Mouse (Mus musculus): ENCODE measurements around the gene D3Ertd751e.

Gene D3Ertd751e

DNA sequence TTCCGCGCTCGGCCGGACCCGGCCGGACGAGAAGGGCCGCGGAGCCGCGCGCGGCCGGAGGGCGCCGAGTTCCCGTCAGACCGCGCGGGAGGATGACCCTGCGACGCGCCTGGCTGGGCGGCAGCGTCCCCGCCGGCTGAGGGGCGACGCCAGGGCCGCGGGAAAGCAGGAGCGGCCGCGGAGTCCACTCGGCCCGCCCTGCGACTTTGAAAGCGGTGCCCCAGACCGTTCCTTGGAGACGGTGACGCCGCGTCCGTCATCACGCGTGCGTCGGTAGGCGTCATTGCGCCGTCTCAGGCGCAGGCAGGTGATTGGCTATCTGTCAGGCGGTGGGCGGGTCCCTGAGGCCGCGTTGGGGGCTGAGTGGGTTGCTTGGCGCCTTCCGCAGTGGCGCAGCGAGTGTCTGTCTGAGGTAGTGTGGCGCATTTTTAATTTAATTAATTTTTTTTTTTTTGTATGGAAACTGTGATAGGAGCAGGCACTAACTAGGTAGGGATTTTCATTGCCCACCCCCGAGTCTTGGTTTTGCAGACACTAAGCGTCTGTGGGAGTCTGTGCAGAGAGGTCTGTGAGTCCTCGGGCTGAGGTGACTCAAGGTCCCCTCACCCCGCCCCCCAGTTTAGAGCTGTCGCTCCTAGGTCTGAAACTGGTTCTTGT lies at the start of gene D3Ertd751e, which contains the start of gene Sclt1:
D3Ertd751e (plus strand) TSS at position 334 of the 657 bp plus-strand sequence.
Sclt1 (minus strand) TSS at position 237 of the 657 bp plus-strand sequence.
- DNase-seq (ENCODE audit: low spot score in 2 of 2): peak; percentile 91 to 97

DNA sequence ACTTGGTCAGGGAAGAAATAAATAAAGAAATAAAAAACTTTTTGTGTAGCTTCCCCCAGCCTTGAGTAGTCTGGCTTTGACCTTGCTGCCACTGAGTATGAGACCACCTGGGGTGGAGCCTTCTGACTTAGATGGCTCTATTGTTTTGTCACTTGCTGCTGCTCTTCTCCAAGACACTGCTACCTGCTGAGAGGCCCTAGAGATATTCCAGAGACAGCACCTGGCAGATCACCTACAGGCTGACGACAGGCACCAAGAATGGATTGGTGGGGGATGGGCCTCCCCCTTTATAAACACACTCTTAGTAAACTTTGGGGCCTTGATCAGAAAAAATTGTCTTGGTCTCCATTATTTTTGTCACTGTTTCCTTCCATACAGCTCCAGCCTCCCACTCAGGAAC lies 46.7 kb upstream of the D3Ertd751e start:
- DNase-seq (ENCODE audit: low spot score in 2 of 2): no peak

DNA sequence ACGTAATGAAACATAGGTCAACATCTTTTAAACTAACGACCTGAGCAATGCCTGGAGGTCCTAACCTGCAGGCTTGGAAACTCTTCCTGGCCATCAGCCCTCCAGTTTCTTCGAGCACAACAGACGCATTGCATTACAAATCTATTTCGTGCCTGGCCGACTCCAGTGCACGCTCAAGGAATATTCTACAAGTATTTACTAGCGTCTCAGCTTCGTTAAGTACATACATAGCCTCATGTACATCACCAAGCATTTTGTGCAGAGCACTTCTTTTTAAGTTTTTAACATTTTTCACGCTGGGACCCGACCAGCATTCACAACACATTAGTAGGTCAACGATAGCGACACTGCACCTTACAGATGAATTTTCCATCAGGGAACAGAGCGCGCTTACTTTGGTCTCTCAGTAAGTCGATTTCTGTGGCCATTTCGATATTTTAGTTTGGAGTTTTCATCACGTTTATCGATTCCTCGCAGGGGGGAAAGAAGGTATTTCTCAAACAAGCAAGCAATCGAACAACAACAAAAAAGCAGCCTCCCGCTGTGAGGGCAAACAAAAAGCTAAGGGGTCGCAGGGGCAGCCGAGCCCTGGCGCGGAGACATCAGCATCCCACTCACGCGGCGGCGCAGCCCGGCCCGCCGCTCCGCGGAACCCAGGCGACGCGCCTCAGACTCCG lies 672 bp upstream of the D3Ertd751e start:
- DNase-seq (ENCODE audit: low spot score in 2 of 2): peak in 1 of 2 experiments; percentile 19

DNA sequence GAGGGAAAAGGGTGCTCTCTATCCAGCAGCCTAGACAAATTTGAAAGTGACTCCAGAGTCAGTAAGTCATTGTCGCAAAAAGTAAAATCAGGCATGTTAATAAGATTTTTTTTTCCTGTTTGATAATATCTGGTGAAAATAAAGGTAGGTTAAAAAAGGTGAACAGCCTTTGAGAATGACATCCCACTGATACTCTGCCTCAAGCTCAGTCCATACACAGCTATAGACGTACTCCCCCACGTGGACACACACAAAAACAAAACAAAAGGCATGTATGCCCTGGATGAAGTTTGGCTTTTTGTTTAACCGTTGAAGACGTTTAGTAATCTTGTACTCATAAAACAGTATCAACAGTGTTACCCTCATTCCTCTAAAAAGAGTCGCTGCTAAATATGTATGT lies 1.0 kb downstream of the D3Ertd751e start:
- DNase-seq (ENCODE audit: low spot score in 2 of 2): no peak

DNA sequence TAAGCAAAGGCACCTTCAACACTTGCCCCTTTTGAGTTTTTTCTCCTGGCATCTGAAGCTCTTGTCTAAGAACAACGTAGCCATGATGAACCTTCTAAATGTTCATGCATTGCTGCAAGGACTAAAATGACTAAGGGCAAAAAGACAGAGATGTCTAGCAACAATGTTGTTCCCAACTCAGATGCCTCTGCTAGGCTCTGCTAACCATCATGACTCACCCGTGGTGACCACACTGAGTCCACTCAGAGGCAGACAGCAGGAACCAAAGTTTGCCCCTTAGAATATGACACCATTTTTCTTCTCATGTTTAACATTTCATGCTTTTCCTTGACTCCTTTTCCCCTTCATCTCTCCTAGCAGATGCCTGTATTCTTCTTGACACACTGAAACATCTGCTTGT lies 12.1 kb downstream of the D3Ertd751e start:
- no peak for DNase-seq (ENCODE audit: low spot score in 2 of 2)

DNA sequence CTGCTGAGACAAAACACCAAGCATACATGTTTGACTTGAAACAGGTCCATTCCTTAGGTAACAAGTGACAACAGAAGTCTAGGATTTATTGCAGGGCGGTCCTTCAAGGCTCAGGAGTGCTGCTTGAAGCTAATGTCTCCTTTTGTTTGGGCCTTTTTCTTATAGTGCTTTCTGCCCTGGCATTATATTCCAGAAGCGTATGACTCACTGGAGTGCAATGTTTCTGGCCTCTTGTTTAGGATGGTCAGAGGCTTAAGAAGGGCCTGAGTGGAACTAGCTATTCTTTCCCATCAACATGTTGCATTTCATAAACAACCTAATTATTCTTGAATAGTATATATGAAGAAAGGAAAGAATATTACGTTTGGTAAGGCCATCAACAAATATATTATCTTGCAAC lies 19.7 kb downstream of the D3Ertd751e start:
- DNase-seq (ENCODE audit: low spot score in 2 of 2): no peak

DNA sequence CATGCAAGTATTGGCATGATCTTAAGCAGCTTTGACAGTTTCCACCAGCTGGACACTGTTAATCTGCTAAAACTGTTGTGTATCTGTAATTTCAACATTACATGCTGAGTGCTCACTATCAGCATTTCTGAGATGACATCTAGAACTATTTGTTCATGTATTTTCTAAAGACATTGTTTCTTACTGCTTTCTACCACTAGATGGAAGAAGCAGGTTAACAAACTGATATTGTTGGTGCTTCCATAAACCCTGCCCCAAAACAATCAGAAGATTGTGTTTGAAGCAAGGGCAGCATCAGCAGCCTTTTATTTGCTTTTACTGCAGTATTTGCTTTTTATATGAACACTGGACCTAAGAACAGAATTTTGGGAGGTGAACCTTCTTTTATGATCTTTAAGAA lies 70.0 kb downstream of the D3Ertd751e start:
- no peak for DNase-seq (ENCODE audit: low spot score in 2 of 2)
